Mouse (Mus musculus) heart, postnatal 36 days (tissue): Measurements from ENCODE around the gene Bsnd. TPM values are rescaled to one million over a fixed set of nuclear protein-coding genes. Genes with fewer than 3 reads are reported as not detected.
A peak's percentile ranks its signal among the peaks of the same experiment; 100 is the strongest.

ENCODE experiments used
- DNase-seq, 2 experiments: peaks; one replicate each; pipeline ENCODE4 v3.0.0; 2021 to 2022
- intact Hi-C: fragments of 180-260 bp; cut with DNase I; formaldehyde crosslinking; loops from one replicate; pipeline ENCODE4 v1.15.1; 2025
- total RNA-seq, 2 experiments: library from RNA; stranded (reverse); gene quantifications; 2 replicates each; pipeline ENCODE4 v1.2.3; 2021

Bsnd gene
- total RNA-seq, 2 experiments from 2014 or later = not detected

DNA sequence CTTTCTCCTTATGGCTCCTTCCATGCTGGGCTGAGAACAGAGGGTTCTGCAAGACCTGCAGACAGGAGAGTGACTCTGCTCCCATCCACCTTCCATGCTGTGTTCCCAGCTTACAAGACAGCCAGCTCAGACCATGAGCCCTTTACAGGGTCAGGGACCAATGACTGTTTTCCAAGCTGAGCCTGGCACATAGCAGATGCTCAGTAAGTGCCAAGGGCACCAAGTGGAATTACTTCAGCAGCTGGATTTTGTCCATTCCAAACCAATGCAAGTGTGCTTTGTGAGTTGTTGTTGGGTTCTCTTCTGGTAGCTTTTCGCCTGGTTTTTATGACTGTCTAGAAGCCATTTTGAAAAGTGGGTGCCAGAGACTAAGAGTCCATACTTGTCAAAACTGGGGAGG lies 8.3 kb downstream of the Bsnd start:
- intact Hi-C loops = no loop called here

DNA sequence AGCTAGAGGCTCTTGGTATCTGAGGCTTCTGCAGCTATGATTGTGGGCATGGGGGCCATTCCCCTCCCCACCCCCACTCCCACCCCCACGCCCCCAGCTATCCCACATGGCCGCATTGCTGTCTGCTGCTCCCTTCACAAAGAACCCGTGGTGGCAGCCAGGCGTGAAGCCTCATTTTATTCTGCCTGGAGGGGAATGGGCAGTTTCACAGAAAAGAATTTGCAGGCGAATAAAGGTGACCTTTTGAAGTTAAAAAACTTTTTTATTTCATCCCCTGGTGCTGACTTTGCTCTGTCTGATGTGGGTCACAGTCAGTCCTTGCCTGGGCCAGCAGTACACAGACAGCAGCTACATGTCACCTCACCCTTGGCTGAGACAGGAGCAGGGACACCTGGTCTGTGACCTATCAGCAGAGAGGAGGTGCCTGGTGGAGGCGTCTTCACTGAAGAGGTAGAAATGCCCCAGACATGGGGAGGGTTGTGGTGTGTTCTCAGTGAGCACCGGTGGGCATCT lies 8.8 kb downstream of the Bsnd start:
- DNase-seq = no peak
- intact Hi-C loops = no loop called here

More for the DNA sequence above, 8.3 kb downstream of the Bsnd start:
- DNase-seq = no peak

DNA sequence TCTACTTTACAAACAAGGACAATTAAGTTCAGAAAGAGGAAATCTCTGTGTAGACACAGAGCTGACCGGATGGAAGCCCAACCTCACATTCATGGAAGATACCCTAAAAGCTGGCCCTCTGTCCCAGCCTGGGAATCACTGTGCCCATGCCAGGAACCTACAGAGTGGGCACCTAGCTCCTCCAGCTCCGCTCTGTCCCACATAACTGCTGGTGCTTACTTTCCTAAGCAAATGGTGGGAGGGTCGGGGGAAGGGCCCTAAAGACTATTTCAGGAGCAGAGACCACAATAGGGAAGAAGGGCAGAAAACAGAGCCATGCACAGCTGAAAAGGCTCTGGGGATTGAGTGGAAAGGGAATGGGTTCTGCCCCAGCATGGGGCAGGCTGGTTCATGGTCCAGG lies 11.5 kb downstream of the Bsnd start:
- DNase-seq = no peak
- intact Hi-C loops = no loop called here

DNA sequence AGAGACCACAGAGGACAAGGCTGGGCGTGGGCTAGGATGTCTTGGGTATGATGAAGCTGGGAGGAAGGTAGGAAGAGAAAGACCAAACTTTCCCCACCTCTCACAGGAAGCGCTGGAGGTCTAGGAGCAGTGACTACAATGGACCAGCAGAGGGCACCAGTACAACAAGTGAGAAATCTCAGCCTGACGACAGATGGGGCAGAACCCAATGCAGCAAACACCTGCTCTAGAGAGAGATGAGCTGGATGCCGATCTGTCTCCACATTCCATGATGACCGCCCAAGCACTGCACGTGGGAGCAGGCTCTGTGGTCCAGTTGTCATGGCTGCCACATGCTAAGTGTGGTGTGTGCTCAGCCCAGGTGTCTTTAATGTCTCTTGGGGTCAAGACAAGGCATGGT lies 17.8 kb downstream of the Bsnd start:
- DNase-seq = peak; percentile 18 to 50
- intact Hi-C loops = loop anchor here (1.0 to 10.0 kb wide), 2 partner anchors 55 to 231 kb away; no protein-coding TSS in a partner anchor

DNA sequence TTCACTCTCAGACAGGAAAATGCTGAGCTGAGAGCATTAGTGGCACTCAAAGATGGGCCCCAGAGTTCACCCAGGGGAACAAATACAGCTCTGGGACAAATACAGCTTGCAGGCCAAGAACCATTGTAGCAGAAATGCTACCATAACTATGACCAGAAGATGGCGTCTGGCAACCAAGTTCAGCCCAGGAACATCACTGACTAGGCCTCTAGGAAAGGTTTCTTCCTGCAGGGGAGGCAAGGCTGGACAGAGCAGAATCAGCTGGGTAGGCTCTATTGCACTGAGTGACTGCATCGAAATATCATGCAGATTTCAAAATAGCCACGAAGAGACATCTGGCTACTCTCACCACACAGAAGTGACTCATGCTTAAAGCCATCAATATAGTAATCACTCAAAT lies 19.7 kb downstream of the Bsnd start:
- intact Hi-C loops = loop anchor here (10.0 kb wide), 1 partner anchor 232 kb away; no protein-coding TSS in a partner anchor
- DNase-seq = peak; percentile 46 to 51

DNA sequence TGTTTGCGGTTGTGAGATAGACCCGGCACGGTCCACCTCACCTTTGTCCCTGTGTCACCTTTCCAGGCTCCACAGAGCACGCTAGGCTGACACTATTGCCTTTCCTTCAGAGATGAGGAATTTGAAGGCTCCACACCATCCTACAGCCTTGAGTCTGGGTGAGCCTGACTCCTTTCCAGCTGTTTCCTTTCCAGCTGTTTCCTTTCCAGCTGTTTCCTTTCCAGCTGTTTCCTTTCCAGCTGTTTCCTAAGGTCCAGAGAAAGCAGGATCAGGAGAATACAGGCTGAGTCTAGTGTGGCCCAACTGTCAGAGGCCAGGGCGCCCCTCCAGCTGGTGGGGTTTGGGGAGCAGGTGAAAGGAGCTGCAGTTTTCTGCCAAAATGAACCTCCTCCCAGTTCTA lies 21.2 kb downstream of the Bsnd start:
- intact Hi-C loops = loop anchor here (10.0 kb wide), 1 partner anchor 234 kb away; no protein-coding TSS in a partner anchor

DNA sequence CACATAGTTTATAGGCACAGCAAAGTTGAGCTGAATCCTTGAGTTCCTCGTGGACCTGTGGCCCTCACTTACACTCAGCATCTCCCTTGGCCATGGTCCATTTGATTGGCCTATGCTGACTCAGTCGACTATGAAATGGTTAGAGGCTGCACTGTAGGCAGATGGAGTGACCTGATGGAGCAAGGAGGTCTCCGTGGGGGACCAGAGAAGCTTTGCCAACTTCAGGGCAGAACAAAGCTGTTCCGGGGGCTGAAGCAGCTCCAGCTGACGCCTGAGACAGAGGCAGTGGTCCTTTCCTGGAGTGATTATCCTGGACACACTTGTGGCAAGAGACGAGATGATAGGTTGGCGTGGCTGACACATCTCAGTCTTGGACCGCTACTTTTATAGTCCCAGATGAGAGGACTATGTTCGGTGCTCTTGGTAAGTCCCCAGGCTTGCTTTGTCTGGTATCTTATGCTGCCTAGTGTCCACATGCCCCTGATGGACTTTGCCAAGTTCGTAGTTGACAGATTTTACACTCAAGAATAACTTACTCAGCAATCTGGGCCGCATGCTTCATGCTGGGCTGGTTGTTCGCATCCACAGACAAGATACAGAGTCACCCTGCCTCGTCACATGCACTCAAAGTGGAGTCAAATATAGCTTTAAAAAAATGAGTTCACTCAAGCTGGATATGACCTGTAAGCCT lies 24.5 kb downstream of the Bsnd start:
- intact Hi-C loops = no loop called here

More for the DNA sequence above, 21.2 kb downstream of the Bsnd start:
- DNase-seq = peak; percentile 56 to 63

DNA sequence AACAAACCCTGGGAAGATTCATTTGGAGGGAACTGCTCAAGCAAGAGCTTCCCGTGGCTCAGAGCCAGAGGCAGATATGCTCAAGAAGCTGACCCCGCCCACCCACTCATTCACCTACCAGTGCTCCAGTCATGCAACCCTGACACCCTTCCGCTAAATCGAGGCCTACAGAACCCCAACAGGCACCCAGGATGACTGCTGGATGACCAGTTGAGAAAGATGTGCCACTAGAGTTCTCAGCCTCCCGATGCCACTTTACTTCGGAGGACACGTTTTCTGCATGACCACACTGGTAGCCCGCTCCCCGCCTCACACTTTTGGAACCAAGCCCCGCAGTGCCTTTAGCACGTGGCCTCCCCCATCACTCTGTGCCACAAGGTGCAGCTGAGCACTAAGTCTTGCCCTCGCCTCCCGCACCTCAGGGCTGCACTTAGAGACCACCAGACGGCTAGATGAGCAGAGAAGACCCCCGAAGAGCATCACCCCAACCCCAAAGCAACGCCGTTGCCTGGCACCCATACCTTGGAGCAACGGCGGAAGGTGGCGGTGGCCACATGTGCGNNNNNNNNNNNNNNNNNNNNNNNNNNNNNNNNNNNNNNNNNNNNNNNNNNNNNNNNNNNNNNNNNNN lies 28.8 kb downstream of the Bsnd start:
- intact Hi-C loops = no loop called here

More for the DNA sequence above, 24.5 kb downstream of the Bsnd start:
- no peak for DNase-seq

DNA sequence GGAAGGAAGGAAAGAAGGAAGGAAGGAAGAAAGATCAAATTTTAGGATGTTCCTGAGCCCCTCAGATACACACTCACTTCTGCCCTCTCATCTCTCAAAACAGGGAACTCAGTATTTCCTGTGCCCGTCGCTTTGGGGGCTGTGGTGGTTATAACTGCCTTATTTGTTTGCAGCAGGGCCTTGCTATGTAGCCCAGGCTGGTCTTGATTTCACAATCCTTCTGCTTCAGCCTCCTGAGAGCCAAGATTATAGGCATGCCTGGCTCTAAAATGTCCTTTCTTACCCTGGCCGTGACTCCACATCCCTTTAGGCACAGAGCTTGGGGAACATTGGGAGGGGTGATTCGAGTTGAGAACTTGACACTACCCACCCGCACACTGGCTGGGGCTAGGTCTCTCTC lies 29.6 kb downstream of the Bsnd start:
- no peak for DNase-seq
- intact Hi-C loops = no loop called here

More for the DNA sequence above, 28.8 kb downstream of the Bsnd start:
- DNase-seq = no peak

DNA sequence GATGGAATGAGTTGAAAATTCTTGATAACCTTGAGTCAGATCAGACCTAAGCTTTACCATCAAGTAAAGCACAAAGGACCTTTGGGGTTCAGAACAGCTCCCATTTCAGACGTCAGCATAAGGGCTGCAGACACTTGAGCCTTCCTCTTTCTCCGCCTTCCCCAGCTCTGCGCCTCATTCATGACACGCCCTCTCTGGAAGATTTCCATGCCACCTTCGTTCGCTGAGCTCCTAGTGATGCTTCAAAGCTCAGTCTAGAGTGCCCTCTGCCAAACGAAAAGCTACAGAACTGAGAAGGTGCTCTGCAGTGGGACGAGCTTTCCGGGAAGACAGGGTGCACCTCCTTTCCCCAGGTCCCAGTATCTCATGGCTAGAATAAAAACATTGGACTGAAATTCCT lies 30.1 kb downstream of the Bsnd start:
- intact Hi-C loops = no loop called here

DNA sequence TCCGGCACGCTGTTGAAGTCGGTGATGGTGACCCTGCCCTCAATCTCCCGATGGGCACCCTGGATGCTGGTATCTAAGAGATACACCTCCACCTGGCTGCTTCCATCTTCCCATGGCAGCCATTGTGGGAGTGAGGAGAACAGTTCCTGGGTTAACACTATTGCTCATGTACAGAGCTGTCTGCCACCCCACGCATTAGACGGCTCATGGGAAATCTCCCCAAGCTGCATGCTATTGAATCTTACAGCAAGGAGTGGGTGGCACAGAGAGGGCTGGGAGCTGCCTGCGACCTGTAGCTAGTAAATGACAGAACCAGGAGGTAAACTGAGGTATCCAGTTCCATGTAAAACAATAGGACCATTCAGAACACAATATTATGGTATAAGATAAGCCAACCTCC lies 37.5 kb downstream of the Bsnd start:
- no peak for DNase-seq
- intact Hi-C loops = no loop called here

More for the DNA sequence above, 30.1 kb downstream of the Bsnd start:
- DNase-seq = no peak

DNA sequence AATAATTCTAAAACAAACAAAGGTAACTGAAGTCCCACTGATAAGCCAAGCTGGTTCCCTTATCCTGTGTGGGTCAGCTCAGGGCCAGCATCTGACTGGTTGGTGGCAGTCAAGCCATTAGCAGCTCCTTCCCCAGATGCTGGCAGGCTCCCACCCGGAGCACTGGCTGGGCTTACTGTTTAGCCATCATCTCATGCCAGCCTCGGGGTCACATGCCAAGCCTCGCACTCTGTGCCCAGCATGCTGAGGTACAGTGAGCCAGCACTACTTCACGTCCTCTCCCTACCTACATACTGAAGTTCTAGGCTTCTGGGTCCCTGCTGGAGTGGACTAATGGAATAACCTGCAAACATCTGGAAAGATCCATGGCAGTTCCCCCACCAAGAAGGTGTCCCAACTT lies 38.6 kb downstream of the Bsnd start:
- DNase-seq = no peak

DNA sequence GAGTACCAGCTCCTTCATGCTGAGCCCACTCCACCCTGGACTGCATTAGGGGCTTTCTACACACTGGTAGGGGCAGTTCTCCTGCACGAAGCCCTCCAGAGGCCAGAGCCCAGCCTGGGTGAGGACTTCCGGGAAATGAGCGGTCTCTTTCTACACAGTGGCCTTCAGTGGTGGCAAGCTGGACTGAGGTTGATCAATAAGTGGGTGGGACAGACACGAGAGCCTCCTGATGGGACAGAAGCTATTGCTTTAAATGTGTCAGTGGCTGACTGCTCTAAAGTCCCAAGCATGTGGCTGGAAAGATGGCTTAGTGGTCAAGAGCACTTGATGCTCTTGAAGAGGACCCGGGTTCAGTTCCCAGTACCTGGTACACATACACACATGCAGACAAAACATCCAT lies 39.0 kb downstream of the Bsnd start:
- no peak for DNase-seq

More for the DNA sequence above, 38.6 kb downstream of the Bsnd start:
- intact Hi-C loops = no loop called here

DNA sequence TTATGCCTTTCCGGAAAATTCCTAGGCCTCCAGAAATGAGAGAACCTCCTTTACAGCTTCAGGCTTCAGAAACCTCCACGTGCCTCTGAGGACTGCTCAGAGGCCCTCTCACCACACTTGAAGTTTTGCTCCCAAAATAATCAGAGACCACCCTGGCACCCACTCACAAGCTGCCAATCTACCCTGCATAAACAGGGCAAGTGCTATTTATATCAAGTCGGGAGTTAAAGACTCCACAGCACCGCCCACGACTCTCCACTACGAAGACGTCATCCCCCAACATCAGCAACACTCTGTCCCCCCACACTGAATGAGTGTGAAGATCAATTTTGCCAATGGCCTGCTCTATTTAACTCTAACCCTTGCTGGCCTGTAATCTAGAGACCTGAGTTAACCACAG lies 39.7 kb downstream of the Bsnd start:
- intact Hi-C loops = no loop called here
- no peak for DNase-seq

More for the DNA sequence above, 39.0 kb downstream of the Bsnd start:
- intact Hi-C loops = no loop called here

DNA sequence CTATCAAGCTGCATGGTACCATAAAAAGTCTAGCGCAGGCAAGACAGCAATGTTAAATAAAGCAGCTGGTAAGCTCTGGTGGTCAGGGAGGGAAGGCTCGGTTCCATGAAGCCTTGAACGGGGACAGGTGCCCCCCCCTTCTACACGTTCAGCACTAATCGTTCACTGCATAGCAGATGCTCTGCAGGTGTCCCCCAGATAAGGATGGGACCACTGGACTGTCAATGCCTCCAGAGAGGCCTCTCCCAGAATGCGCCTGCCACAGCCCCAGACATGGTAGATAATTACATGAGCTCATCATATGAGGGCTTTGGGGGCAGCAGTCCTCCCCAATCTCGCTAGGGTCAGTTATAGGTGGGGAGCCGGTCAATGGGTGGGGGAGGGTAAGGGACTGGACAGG lies 42.8 kb downstream of the Bsnd start:
- no peak for DNase-seq
- intact Hi-C loops = no loop called here

DNA sequence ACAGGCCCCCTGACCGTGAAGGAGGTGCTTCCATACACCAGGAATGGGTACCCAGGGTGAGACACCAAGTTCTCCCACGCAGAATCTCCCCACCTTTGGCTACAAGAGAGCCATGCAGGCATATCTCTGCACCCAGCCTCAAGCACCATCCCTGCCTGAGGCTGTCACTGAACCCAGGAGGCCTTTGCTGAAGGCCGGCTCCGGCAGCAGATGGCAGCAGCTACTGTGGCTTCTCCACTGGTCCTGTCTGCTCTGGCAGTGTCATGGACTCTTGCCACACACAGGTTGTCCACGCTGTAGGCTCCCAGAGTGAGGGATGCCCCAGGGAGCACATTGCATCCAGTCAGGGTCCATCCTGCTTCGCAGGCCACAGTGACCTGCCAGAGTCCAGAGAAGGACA lies 48.9 kb downstream of the Bsnd start:
- intact Hi-C loops = no loop called here
- no peak for DNase-seq

DNA sequence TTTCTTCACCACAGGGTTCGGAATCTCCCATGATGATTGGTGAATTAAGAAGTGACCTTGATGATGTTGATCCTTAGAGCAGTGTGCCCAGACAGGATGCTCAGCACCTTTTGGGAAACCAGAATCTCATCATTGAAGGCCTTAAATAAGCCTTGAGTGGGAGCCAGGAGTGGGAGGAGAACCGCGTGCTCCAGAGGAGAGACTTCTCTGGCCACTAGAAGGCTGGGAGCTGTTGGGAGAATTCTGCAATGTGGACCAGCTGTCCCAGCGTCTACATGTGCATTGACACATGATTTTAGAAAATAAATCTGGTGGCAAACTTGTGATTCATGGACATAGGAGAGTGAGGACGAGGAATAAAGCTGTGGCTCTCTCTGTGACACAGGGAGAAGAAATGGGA lies 53.3 kb downstream of the Bsnd start:
- intact Hi-C loops = no loop called here
- DNase-seq = no peak

DNA sequence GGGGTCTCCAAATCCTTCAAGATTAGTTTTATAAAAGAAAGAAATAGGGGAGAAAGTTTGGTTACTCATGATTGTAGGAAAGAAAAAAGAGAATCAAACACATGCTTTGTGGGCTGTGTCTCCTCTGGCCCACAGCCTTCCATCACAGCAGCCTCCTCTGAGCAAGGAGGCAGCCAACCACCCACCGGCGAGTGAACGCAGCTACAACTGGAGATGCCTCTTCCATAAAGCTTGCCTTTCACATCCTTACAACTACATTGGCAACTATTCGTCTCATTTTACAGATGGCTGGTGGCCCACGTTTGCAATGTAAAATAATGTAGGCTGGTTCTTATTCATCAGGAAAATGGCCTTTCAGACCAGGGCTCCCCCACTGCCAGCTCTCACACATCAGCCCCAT lies 54.9 kb downstream of the Bsnd start:
- intact Hi-C loops = no loop called here
- no peak for DNase-seq

DNA sequence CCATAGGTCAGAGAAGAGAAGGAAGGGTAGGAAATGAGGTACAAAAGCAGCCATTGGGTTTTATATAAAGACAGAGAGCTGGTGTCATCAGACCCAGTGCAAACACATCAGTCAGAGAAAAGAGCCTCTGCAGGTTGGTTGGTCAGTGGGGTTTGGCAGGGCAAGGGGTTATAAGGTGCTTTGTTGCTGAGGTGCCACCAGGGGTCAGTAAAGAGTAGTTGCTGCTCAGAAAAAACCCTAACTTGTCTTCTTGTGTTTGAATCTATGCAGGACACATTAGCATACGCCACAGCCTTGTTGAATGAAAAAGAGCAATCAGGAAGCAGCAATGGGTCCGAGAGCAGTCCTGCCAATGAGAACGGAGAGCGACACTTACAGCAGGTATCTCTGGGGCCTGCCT lies 55.6 kb downstream of the Bsnd start:
- DNase-seq = no peak
- intact Hi-C loops = no loop called here

DNA sequence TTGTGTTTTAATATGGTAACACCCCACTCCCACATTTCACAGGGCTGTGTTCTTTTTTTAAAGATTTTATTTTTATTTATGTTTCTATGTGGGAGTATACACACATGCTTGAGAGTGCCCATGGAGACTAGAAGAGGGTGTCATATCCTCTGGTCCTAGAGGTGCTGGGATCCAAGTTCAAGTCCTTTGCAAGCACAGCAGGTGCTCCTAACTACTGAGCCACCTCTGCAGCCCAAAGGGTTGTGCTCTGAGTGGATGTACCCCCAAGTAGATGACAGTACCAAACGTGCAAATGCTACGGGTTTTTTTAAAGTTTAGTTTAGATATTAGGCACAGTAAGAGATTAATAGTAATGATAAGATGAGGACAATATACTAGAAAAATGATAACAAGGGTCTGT lies 56.7 kb downstream of the Bsnd start:
- intact Hi-C loops = no loop called here
- no peak for DNase-seq
